Mouse (Mus musculus) liver, postnatal 0 days (tissue): Measurements from ENCODE around the gene 1700016K19Rik. TPM values are rescaled to one million over a fixed set of nuclear protein-coding genes. Genes with fewer than 3 reads are reported as not detected.
A peak's percentile ranks its signal among the peaks of the same experiment; 100 is the strongest.

Source experiments
- ATAC-seq: fragments of 200-750 bp; cut with Nextera tagmentation; 2 replicates; pipeline ENCODE4 v1.8.0; 2017; ENCODE audit warnings: mild to moderate bottlenecking, moderate library complexity
- DNase-seq: peaks from one replicate; pipeline ENCODE4 v3.0.0-alpha.2; 2016
- H3K27ac ChIP-seq: fragments of 300-500 bp; sonication (generic); 2 replicates; pipeline ENCODE4 v1.5.1; 2014; ENCODE audit warnings: antibody characterized with exemption, moderate library complexity, mild to moderate bottlenecking, low read depth
- H3K27me3 ChIP-seq: fragments of 300-500 bp; sonication (generic); 2 replicates; pipeline ENCODE4 v1.6.1; 2014; ENCODE audit warnings: low read length, control low read depth, mixed read lengths; ENCODE audit not compliant: insufficient read depth
- H3K36me3 ChIP-seq: fragments of 300-500 bp; sonication (generic); replicated peaks from 2 replicates; pipeline ENCODE4 v1.6.1; 2014; ENCODE audit warnings: mild to moderate bottlenecking, control low read depth, low read length, moderate library complexity, mixed read lengths; ENCODE audit not compliant: insufficient read depth
- H3K4me1 ChIP-seq: fragments of 300-500 bp; sonication (generic); 2 replicates; pipeline ENCODE4 v1.6.1; 2014; ENCODE audit warnings: antibody characterized with exemption, mild to moderate bottlenecking, control low read depth; ENCODE audit not compliant: insufficient read depth
- H3K4me2 ChIP-seq: fragments of 300-500 bp; sonication (generic); 2 replicates; pipeline ENCODE4 v1.6.1; 2014; ENCODE audit warnings: low read depth, mild to moderate bottlenecking, low read length, moderate library complexity, mixed read lengths
- H3K4me3 ChIP-seq: fragments of 300-500 bp; sonication (generic); 2 replicates; pipeline ENCODE4 v1.5.1; 2014; ENCODE audit warnings: low read depth, low read length
- H3K9ac ChIP-seq: fragments of 300-500 bp; sonication (generic); replicated peaks from 2 replicates; pipeline ENCODE4 v1.6.1; 2014; ENCODE audit warnings: mild to moderate bottlenecking, moderate library complexity
- H3K9me3 ChIP-seq: fragments of 300-500 bp; sonication (generic); 2 replicates; pipeline ENCODE4 v1.6.1; 2016; ENCODE audit warnings: mild to moderate bottlenecking, control low read depth, low read length, mixed read lengths
- CTCF ChIP-seq: sonication (generic); IDR thresholded peaks from 2 replicates; pipeline ENCODE4 v1.5.1; 2016; ENCODE audit warnings: antibody characterized with exemption, low read depth
- EP300 ChIP-seq: IDR thresholded peaks from 2 replicates; pipeline ENCODE4 v1.6.1; 2016; ENCODE audit warnings: antibody characterized with exemption, low read depth, mild to moderate bottlenecking
- WGBS: fragments of 180-500 bp; shearing (Covaris S2); extraction: QIAGEN DNeasy Blood & Tissue Kit; methylation state at CpG from one replicate; pipeline ENCODE4 v1.1.7; 2014; ENCODE audit not compliant: insufficient replicate concordance; 5-methylcytosine and 5-hydroxymethylcytosine counted together
- polyA plus RNA-seq: library from polyadenylated mRNA; unstranded; fragments of >200 nt; fragmentation: Nextera tagmentation; extraction: Ambion mirVana; gene quantifications from 2 replicates; pipeline ENCODE4 v1.2.1, GENCODE M21; 2015

1700016K19Rik gene
- polyA plus RNA-seq, 1 experiment from 2014 or later, result not detected

DNA sequence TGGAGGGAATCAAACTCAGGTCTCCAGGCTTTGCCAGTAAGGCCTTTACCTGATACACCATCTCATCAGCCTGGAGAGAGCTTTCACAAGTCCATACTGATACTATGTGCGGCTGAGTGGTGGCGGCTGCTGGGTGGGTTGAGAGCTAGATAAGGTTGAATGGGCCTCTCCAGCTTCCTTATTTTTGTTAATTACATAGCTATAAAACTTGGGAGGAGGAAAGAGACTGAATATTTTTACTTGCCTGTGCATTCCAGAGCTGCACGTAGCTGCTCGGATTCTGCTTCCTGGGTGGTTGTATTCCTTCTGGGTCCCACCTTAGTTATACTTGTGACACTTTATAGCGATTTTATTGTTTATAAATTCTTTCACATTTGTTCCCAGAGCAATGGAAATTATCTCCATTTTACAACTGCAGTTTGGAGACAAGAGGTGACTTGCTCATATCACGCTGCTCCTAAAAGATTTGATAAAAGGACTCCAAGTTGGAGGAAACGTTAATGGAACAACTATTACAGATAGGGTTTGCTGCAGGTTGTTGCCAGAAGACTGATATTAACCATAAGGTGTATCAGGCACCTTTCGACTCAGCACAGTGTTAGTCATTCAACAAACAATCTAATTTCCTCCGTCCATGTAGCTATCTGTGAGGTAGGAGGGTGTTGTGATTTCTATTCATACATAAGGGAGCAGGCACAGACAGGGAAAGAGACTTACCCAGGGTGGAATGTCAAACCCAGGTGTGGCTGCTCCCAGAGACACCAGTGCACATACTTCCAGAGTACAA, 11.3 kb downstream of the 1700016K19Rik start:
- Histone ChIP-seq H3K27ac (no peak overlapping the region), H3K9me3 (no peaks in the 10 kb centered on the region), H3K4me1 (no peaks in the 10 kb centered on the region), H3K4me2 (no peak overlapping the region), H3K4me3 (no peak overlapping the region), H3K36me3 (no peaks in the 10 kb centered on the region), H3K9ac (no peak overlapping the region), H3K27me3 (no peaks in the 10 kb centered on the region)
- ATAC-seq (no peak), DNase-seq (no peak)
- TF ChIP-seq CTCF, result no peak
- no peak for TF ChIP-seq EP300
- WGBS, result 62% methylated on average over 9 of the region's 9 CpGs

DNA sequence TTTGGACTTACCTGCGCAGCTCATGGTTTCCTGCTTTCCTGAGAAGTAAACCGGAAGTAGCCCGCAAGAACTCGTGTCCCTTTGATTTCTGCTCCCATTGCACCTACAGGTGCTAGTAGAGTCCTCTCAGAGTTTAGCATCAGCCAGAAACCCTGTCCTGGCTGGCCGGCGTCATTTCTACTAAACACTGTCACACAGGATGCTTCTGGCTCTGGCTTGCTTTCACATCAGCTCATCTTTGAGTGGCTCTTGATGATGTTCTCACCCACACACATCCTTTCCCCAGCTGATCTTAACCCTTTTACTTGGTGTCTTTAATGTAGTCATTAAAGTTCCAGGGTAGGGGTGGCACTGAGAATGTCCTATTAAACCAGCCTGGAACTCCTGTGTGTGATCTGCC, 15.5 kb downstream of the 1700016K19Rik start:
- no peak for TF ChIP-seq CTCF
- TF ChIP-seq EP300, result no peak
- WGBS, result 72% methylated on average over 6 of the region's 6 CpGs
- Histone ChIP-seq H3K9me3 (no peaks in the 10 kb centered on the region), H3K9ac (no peak overlapping the region), H3K4me2 (no peak overlapping the region), H3K27me3 (no peaks in the 10 kb centered on the region), H3K4me3 (no peak overlapping the region), H3K27ac (no peak overlapping the region), H3K36me3 (no peaks in the 10 kb centered on the region), H3K4me1 (no peaks in the 10 kb centered on the region)
- ATAC-seq (no peak), DNase-seq (no peak)

DNA sequence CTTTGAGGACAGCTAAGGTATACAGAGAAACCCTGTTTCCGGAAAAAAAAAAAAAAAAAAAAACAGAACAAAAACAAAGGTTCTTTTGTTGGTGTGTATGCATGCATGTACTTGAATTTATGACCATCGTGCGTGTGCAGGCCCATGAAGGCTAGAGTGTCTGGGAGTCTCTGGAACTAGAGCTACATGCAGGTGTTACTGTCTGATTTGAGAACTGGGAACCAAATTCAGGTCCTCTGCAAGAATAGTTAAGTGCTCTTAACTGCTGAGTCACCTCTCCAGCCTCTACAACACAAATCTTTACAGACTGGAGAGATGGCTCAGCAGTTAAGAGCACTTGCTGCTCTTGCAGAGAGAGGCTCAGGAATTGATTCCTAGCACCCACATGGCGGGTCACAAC, 16.1 kb downstream of the 1700016K19Rik start:
- 68% methylated on average over 4 of the region's 4 CpGs for WGBS
- no peaks in the 10 kb centered on the region for H3K36me3 ChIP-seq
- H3K4me2 ChIP-seq, result no peak overlapping the region
- no peaks in the 10 kb centered on the region for H3K9me3 ChIP-seq
- no peak overlapping the region for H3K4me3 ChIP-seq
- H3K27ac ChIP-seq, result no peak overlapping the region
- TF ChIP-seq EP300 (no peak), CTCF (no peak)
- DNase-seq (no peak), ATAC-seq (no peak)
- H3K4me1 ChIP-seq, result no peaks in the 10 kb centered on the region
- H3K9ac ChIP-seq, result no peak overlapping the region
- H3K27me3 ChIP-seq, result no peaks in the 10 kb centered on the region

DNA sequence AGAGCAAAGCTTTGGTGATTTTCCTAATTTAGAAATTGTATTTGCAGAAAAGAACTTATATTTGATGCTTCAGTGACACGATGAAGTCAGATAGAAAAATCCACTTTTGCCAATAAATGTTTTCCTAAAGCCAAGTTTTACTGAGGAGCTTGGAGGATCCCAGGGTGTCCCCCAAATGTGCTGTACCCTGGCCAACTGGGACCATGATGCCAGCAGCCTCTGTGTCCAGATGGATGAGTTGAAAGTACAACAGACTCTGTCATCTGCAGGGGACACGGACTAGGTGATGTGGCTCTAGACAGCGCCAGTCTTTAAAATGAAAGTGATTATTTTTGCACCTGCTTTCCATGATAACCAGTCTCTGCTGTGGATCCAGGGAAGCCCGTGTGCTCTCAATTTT, 20.2 kb downstream of the 1700016K19Rik start:
- Histone ChIP-seq H3K27ac (no peak overlapping the region), H3K9me3 (no peaks in the 10 kb centered on the region), H3K9ac (no peak overlapping the region), H3K27me3 (no peaks in the 10 kb centered on the region), H3K4me2 (no peak overlapping the region), H3K36me3 (0 out of 2 replicates have a peak, but pooled peaks cover 3% of the 10 kb centered on the region), H3K4me1 (no peaks in the 10 kb centered on the region), H3K4me3 (no peak overlapping the region)
- no peak for DNase-seq
- no peak for ATAC-seq
- no peak for TF ChIP-seq EP300
- TF ChIP-seq CTCF, result no peak
- 73% methylated on average over 4 of the region's 4 CpGs for WGBS

DNA sequence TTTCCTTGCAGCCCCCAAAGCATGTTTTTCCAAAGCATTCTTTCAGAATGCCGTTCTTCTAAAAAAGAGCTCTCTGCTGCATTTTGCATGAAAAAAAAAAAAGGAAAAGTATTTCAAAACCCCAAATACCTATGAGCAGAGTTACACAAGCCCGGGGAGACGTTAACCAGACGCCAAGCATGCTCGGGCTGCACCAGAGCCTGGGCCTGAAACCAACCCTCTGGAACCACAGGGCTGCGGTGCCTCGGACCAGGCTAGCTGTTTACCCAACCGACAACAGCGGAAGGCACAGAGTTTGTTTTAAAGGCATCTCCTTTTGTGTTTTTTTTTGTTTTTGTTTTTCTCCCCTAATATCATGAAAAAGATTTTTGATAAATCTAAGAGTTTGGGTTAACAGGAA, 21.2 kb downstream of the 1700016K19Rik start:
- no peak for ATAC-seq
- H3K4me1 ChIP-seq, result no peaks in the 10 kb centered on the region
- no peaks in the 10 kb centered on the region for H3K9me3 ChIP-seq
- no peak overlapping the region for H3K9ac ChIP-seq
- H3K27me3 ChIP-seq, result no peaks in the 10 kb centered on the region
- 0 out of 2 replicates have a peak, but pooled peaks cover 3% of the 10 kb centered on the region for H3K36me3 ChIP-seq
- 68% methylated on average over 9 of the region's 9 CpGs for WGBS
- H3K4me2 ChIP-seq, result no peak overlapping the region
- no peak overlapping the region for H3K4me3 ChIP-seq
- TF ChIP-seq CTCF (no peak), EP300 (no peak)
- no peak overlapping the region for H3K27ac ChIP-seq
- no peak for DNase-seq

DNA sequence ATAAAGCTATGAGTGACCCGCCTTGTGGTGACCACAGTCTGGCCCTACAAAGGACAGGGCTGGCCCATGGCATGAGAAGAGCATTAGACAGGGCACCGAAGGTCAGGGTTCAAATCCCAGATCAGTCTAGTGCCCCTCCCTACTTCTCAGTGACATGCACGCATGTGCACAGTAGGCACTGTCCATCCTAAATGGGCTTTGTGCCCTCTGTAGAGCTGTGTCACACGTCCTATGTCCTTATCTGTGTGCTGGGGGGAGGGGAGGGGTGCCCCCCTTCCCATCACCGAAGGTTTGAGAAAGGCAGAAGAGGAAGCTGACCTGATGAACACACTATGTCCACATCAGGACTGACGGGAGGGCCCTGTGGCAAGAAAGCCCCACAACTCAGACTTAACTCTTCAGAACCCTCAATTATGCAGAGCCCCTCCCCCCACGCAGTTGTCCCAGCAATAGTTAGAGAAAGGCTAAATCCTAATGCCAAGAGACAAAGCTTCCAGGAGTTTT, 25.4 kb downstream of the 1700016K19Rik start:
- Histone ChIP-seq H3K27me3 (peaks cover 11% of the 10 kb centered on the region), H3K4me1 (peaks cover 14% of the 10 kb centered on the region), H3K4me2 (peak overlapping the region; percentile 87), H3K4me3 (peak overlapping the region; percentile 63; the same call in 1 of the 2 replicates), H3K27ac (no peak overlapping the region), H3K9me3 (no peaks in the 10 kb centered on the region), H3K36me3 (0 out of 2 replicates have a peak, but pooled peaks cover 3% of the 10 kb centered on the region), H3K9ac (no peak overlapping the region)
- ATAC-seq, result no peak
- TF ChIP-seq EP300 (no peak), CTCF (no peak)
- peak; percentile 42 for DNase-seq
- WGBS, result 55% methylated on average over 7 of the region's 7 CpGs
